Mouse (Mus musculus) heart, embryonic 14.5 days (tissue): ENCODE results near the gene Klhdc4. TPM values are rescaled to one million over a fixed set of nuclear protein-coding genes. Genes with fewer than 3 reads are reported as not detected.
A peak's percentile ranks its signal among the peaks of the same experiment; 100 is the strongest.

Experiments used
- ATAC-seq: fragments of 200-750 bp; cut with Nextera tagmentation; 2 replicates; pipeline ENCODE4 v1.8.0; 2017; ENCODE audit warnings: low read depth, moderate TSS enrichment; ENCODE audit not compliant: insufficient number of reproducible peaks, insufficient read depth, low FRiP score
- H3K27ac ChIP-seq, 2 experiments: fragments of 200-500 bp in 1 of 2; fragments of 300-500 bp in 1 of 2; sonication (generic) in 1 of 2; replicated peaks in 1 of 2; 2 replicates each; pipeline ENCODE4 v1.5.1; 2012 to 2014; ENCODE audit warnings: low read depth in 2 of 2, low read length in 2 of 2, control low read depth in 1 of 2, mild to moderate bottlenecking in 1 of 2, mixed read lengths in 1 of 2; ENCODE audit not compliant: control insufficient read depth in 1 of 2, insufficient read depth in 1 of 2
- H3K27me3 ChIP-seq: fragments of 300-500 bp; sonication (generic); 2 replicates; pipeline ENCODE4 v1.6.1; 2014; ENCODE audit warnings: mild to moderate bottlenecking, low read length, control low read depth; ENCODE audit not compliant: control insufficient read depth, insufficient read depth
- H3K36me3 ChIP-seq: fragments of 300-500 bp; sonication (generic); 2 replicates; pipeline ENCODE4 v1.6.1; 2014; ENCODE audit warnings: mild to moderate bottlenecking, control low read depth, low read length, mixed read lengths; ENCODE audit not compliant: control insufficient read depth, insufficient read depth
- H3K4me1 ChIP-seq, 2 experiments: fragments of 200-500 bp in 1 of 2; fragments of 300-500 bp in 1 of 2; sonication (generic) in 1 of 2; 2 replicates each; pipeline ENCODE4 v1.6.1; 2012 to 2014; ENCODE audit warnings: low read length in 2 of 2, control low read depth in 1 of 2, mixed read lengths in 1 of 2; ENCODE audit not compliant: control insufficient read depth in 2 of 2, insufficient read depth in 2 of 2
- H3K4me2 ChIP-seq: fragments of 300-500 bp; sonication (generic); 2 replicates; pipeline ENCODE4 v1.6.1; 2014; ENCODE audit warnings: mild to moderate bottlenecking, low read length
- H3K4me3 ChIP-seq, 2 experiments: fragments of 200-500 bp in 1 of 2; fragments of 300-500 bp in 1 of 2; sonication (generic) in 1 of 2; 2 replicates each; pipeline ENCODE4 v1.5.1; 2012 to 2014; ENCODE audit warnings: low read length in 2 of 2, mild to moderate bottlenecking in 2 of 2, control low read depth in 1 of 2, low read depth in 1 of 2, moderate library complexity in 1 of 2; ENCODE audit not compliant: control insufficient read depth in 1 of 2, insufficient read depth in 1 of 2
- H3K9ac ChIP-seq: fragments of 300-500 bp; sonication (generic); 2 replicates; pipeline ENCODE4 v1.6.1; 2014; ENCODE audit warnings: mild to moderate bottlenecking, low read length
- H3K9me3 ChIP-seq: fragments of 300-500 bp; sonication (generic); 2 replicates; pipeline ENCODE4 v1.6.1; 2016; ENCODE audit warnings: low read length, control low read depth; ENCODE audit not compliant: control insufficient read depth
- WGBS: fragments of 180-500 bp; shearing (Covaris S2); extraction: QIAGEN DNeasy Blood & Tissue Kit; methylation state at CpG from one replicate; pipeline ENCODE4 v1.1.7; 2014; 5-methylcytosine and 5-hydroxymethylcytosine counted together
- polyA plus RNA-seq: library from polyadenylated mRNA; unstranded; fragments of >200 nt; fragmentation: Nextera tagmentation; extraction: Ambion mirVana; gene quantifications from 2 replicates; pipeline ENCODE4 v1.2.1, GENCODE M21; 2014

Gene Klhdc4
- polyA plus RNA-seq, 1 experiment from 2014 or later, result 20.8 TPM

- Histone ChIP-seq H3K27me3 (no peaks in the 10 kb centered on the region), H3K9ac (no peak overlapping the region), H3K4me3 (no peak overlapping the region), H3K36me3 (peaks cover 6% of the 10 kb centered on the region; the same call in 1 of the 2 replicates), H3K9me3 (no peaks in the 10 kb centered on the region), H3K4me2 (no peak overlapping the region), H3K27ac (no peak overlapping the region), H3K4me1 (no peaks in the 10 kb centered on the region)
- 87% methylated on average over 8 of the region's 8 CpGs for WGBS
- ATAC-seq, result no peak
Measured at GRCm38 (mm10) chr8:121842064-121842955, 12.9 kb upstream of the Klhdc4 start.

GRCm38 (mm10) chr8:121841242-121841641 is 11.9 kb upstream of the Klhdc4 start:
- Histone ChIP-seq H3K4me2 (no peak overlapping the region), H3K9ac (no peak overlapping the region), H3K27ac (no peak overlapping the region), H3K4me1 (no peaks in the 10 kb centered on the region), H3K4me3 (no peak overlapping the region), H3K36me3 (peaks cover 6% of the 10 kb centered on the region; the same call in 1 of the 2 replicates), H3K9me3 (no peaks in the 10 kb centered on the region), H3K27me3 (no peaks in the 10 kb centered on the region)
- 44% methylated on average over 8 of the region's 8 CpGs for WGBS
- ATAC-seq, result no peak

DNA sequence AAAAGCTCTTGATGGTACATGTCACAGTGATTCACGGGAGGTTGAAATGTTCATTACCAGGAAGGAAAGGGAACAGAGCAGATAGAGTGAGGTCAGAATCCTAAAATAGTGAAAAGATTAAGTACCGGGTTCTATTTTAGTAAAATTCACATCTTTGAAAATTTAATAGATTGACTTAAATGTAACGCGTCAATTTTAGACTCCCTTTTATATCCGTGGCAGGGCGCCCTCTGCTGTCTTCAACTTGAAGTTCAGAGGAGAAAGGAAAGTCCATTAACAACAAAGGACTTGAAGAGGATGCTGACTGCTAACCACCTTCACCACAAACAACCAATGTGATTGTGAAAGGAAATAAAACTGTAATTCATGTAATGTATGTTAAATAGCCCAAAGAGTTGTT is 3.1 kb upstream of the Klhdc4 start:
- Histone ChIP-seq H3K4me1 (peaks cover 10 to 17% of the 10 kb centered on the region in 2 experiments), H3K9ac (no peak overlapping the region), H3K27me3 (no peaks in the 10 kb centered on the region), H3K36me3 (no peaks in the 10 kb centered on the region), H3K4me3 (no peak overlapping the region), H3K9me3 (no peaks in the 10 kb centered on the region), H3K4me2 (no peak overlapping the region), H3K27ac (no peak overlapping the region)
- no peak for ATAC-seq
- 11% methylated on average over 6 of the region's 6 CpGs for WGBS

GRCm38 (mm10) chr8:121832061-121832460 is 2.7 kb upstream of the Klhdc4 start:
- no peaks in the 10 kb centered on the region for H3K27me3 ChIP-seq
- no peaks in the 10 kb centered on the region for H3K36me3 ChIP-seq
- no peak overlapping the region for H3K4me2 ChIP-seq
- no peak overlapping the region for H3K27ac ChIP-seq
- no peaks in the 10 kb centered on the region for H3K9me3 ChIP-seq
- H3K4me3 ChIP-seq, result no peak overlapping the region
- WGBS, result 60% methylated on average over 2 of the region's 2 CpGs
- ATAC-seq, result no peak
- H3K9ac ChIP-seq, result no peak overlapping the region
- H3K4me1 ChIP-seq, result peaks cover 10 to 17% of the 10 kb centered on the region in 2 experiments

DNA sequence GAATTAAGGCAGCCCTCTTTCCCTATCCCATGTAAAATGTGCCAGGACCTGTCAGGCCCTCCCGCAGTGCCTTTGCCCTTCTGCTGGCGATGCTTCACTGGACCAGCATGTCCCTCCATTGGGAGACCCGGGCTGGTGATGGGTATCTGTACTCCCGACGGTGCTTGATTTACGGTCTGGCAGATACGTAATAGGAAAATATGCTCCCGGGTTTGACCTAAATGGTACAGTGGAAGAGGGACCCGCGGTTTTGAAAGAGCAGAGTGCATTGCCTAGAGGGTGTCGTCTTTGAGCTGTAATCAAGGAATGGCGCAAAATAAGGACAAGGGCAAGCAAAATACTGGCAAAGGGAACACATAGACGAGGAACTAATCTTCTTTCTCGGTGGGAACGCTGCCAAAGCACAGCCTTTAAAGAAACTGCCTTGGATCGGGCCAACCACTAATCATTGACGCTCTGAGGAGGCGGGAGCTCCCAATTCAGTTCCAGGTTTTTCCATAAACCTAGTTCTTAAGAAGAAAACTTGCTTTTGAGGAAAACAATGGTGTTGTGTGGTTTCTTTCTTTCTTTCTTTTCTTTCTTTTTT is 501 bp upstream of the Klhdc4 start:
- no peaks in the 10 kb centered on the region for H3K9me3 ChIP-seq
- peaks cover 10 to 17% of the 10 kb centered on the region in 2 experiments for H3K4me1 ChIP-seq
- WGBS, result 17% methylated on average over 18 of the region's 18 CpGs
- peak overlapping the region in 1 of 2 experiments; percentile 44; a peak in 1 of 4 replicates for H3K27ac ChIP-seq
- H3K9ac ChIP-seq, result peak overlapping the region; percentile 92
- H3K36me3 ChIP-seq, result no peaks in the 10 kb centered on the region
- H3K4me3 ChIP-seq, result peak overlapping the region; percentile 75 to 87
- H3K4me2 ChIP-seq, result peak overlapping the region; percentile 96
- no peaks in the 10 kb centered on the region for H3K27me3 ChIP-seq
- ATAC-seq, result peak; percentile 26; the same call in 1 of the 2 replicates

- Histone ChIP-seq H3K36me3 (no peaks in the 10 kb centered on the region), H3K4me2 (peak overlapping the region; percentile 96), H3K9ac (peak overlapping the region; percentile 92), H3K27me3 (no peaks in the 10 kb centered on the region), H3K9me3 (no peaks in the 10 kb centered on the region), H3K27ac (no peak overlapping the region), H3K4me3 (peak overlapping the region; percentile 75 to 87), H3K4me1 (peaks cover 10 to 17% of the 10 kb centered on the region in 2 experiments)
- ATAC-seq, result no peak
- WGBS, result 32% methylated on average over 10 of the region's 10 CpGs
Measured at GRCm38 (mm10) chr8:121828376-121829023, 869 bp downstream of the Klhdc4 start.

- Histone ChIP-seq H3K36me3 (no peaks in the 10 kb centered on the region), H3K9ac (no peak overlapping the region), H3K27ac (no peak overlapping the region), H3K4me2 (no peak overlapping the region), H3K27me3 (no peaks in the 10 kb centered on the region), H3K9me3 (no peaks in the 10 kb centered on the region), H3K4me3 (no peak overlapping the region), H3K4me1 (peaks cover 10 to 17% of the 10 kb centered on the region in 2 experiments)
- ATAC-seq, result no peak
- 83% methylated on average over 5 of the region's 5 CpGs for WGBS
Measured at GRCm38 (mm10) chr8:121827726-121828125, 1.6 kb downstream of the Klhdc4 start.
